Mouse (Mus musculus): Measurements from ENCODE around the gene Plppr2. TPM values are rescaled to one million over a fixed set of nuclear protein-coding genes. Genes with fewer than 3 reads are reported as not detected.
A peak's percentile ranks its signal among the peaks of the same experiment; 100 is the strongest.

The Plppr2 gene
- polyA plus RNA-seq, 1 experiment from 2014 or later = 1.4 TPM

- no peak overlapping the region for H3K4me3 ChIP-seq (ENCODE audit: low read depth, low read length)
- ATAC-seq (ENCODE audit: low read depth) = no peak
- no peaks in the 10 kb centered on the region for H3K27me3 ChIP-seq (ENCODE audit: control insufficient read depth, insufficient read depth, low read depth, low read length)
- 63% methylated on average over 4 of the region's 4 CpGs for WGBS (ENCODE audit: insufficient replicate concordance)
- H3K27ac ChIP-seq (ENCODE audit: low read length) = no peak overlapping the region
- no peak overlapping the region for H3K4me2 ChIP-seq (ENCODE audit: low read depth, low read length)
- H3K9me3 ChIP-seq (replicated peaks; ENCODE audit: control insufficient read depth, low read length) = no peaks in the 10 kb centered on the region
- no peaks in the 10 kb centered on the region for H3K36me3 ChIP-seq (ENCODE audit: control insufficient read depth, insufficient read depth)
- H3K9ac ChIP-seq (ENCODE audit: low read depth, low read length) = no peak overlapping the region
- H3K4me1 ChIP-seq (ENCODE audit: control insufficient read depth, low read depth, low read length) = peaks cover 3% of the 10 kb centered on the region
Measured at GRCm38 (mm10) chr9:21938234-21938855, 1.5 kb downstream of the Plppr2 start.

GRCm38 (mm10) chr9:21943046-21943445 lies 6.2 kb downstream of the Plppr2 start:
- no peaks in the 10 kb centered on the region for H3K9me3 ChIP-seq (replicated peaks; ENCODE audit: control insufficient read depth, low read length)
- H3K27me3 ChIP-seq (ENCODE audit: control insufficient read depth, insufficient read depth, low read depth, low read length) = no peaks in the 10 kb centered on the region
- no peak overlapping the region for H3K27ac ChIP-seq (ENCODE audit: low read length)
- H3K9ac ChIP-seq (ENCODE audit: low read depth, low read length) = no peak overlapping the region
- H3K4me2 ChIP-seq (ENCODE audit: low read depth, low read length) = no peak overlapping the region
- no peaks in the 10 kb centered on the region for H3K36me3 ChIP-seq (ENCODE audit: control insufficient read depth, insufficient read depth)
- H3K4me3 ChIP-seq (ENCODE audit: low read depth, low read length) = no peak overlapping the region
- peaks cover 4% of the 10 kb centered on the region; the same call in 1 of the 2 replicates for H3K4me1 ChIP-seq (ENCODE audit: control insufficient read depth, low read depth, low read length)
- 62% methylated on average over 11 of the region's 12 CpGs for WGBS (ENCODE audit: insufficient replicate concordance)
- no peak for ATAC-seq (ENCODE audit: low read depth)

- no peak overlapping the region for H3K4me3 ChIP-seq (ENCODE audit: low read depth, low read length)
- no peaks in the 10 kb centered on the region for H3K9me3 ChIP-seq (replicated peaks; ENCODE audit: control insufficient read depth, low read length)
- no peaks in the 10 kb centered on the region for H3K36me3 ChIP-seq (ENCODE audit: control insufficient read depth, insufficient read depth)
- no peak overlapping the region for H3K9ac ChIP-seq (ENCODE audit: low read depth, low read length)
- no peak overlapping the region for H3K27ac ChIP-seq (ENCODE audit: low read length)
- H3K27me3 ChIP-seq (ENCODE audit: control insufficient read depth, insufficient read depth, low read depth, low read length) = no peaks in the 10 kb centered on the region; the same call in 1 of the 2 replicates
- 52% methylated on average over 12 of the region's 12 CpGs for WGBS (ENCODE audit: insufficient replicate concordance)
- H3K4me2 ChIP-seq (ENCODE audit: low read depth, low read length) = no peak overlapping the region
- peaks cover 4% of the 10 kb centered on the region; the same call in 1 of the 2 replicates for H3K4me1 ChIP-seq (ENCODE audit: control insufficient read depth, low read depth, low read length)
- ATAC-seq (ENCODE audit: low read depth) = no peak
Measured at GRCm38 (mm10) chr9:21943638-21944037, 6.8 kb downstream of the Plppr2 start.

- H3K9me3 ChIP-seq (replicated peaks; ENCODE audit: control insufficient read depth, low read length) = no peaks in the 10 kb centered on the region
- 18% methylated on average over 23 of the region's 23 CpGs for WGBS (ENCODE audit: insufficient replicate concordance)
- peak; percentile 50; the same call in 1 of the 2 replicates for ATAC-seq (ENCODE audit: low read depth)
- no peak overlapping the region for H3K27ac ChIP-seq (ENCODE audit: low read length)
- H3K27me3 ChIP-seq (ENCODE audit: control insufficient read depth, insufficient read depth, low read depth, low read length) = peaks cover 2% of the 10 kb centered on the region
- H3K4me3 ChIP-seq (ENCODE audit: low read depth, low read length) = no peak overlapping the region
- no peaks in the 10 kb centered on the region for H3K36me3 ChIP-seq (ENCODE audit: control insufficient read depth, insufficient read depth)
- peaks cover 4% of the 10 kb centered on the region; the same call in 1 of the 2 replicates for H3K4me1 ChIP-seq (ENCODE audit: control insufficient read depth, low read depth, low read length)
- no peak overlapping the region for H3K9ac ChIP-seq (ENCODE audit: low read depth, low read length)
- H3K4me2 ChIP-seq (ENCODE audit: low read depth, low read length) = no peak overlapping the region
Measured at GRCm38 (mm10) chr9:21944267-21944666, 7.4 kb downstream of the Plppr2 start.

GRCm38 (mm10) chr9:21947540-21948130 lies 10.8 kb downstream of the Plppr2 start:
- H3K4me2 ChIP-seq (ENCODE audit: low read depth, low read length) = no peak overlapping the region
- no peak overlapping the region for H3K4me3 ChIP-seq (ENCODE audit: low read depth, low read length)

GRCm38 (mm10) chr9:21948146-21948545 lies 11.3 kb downstream of the Plppr2 start:
- Histone ChIP-seq H3K9ac (ENCODE audit: low read depth, low read length) (no peak overlapping the region), H3K36me3 (ENCODE audit: control insufficient read depth, insufficient read depth) (no peaks in the 10 kb centered on the region), H3K4me3 (ENCODE audit: low read depth, low read length) (no peak overlapping the region), H3K27ac (ENCODE audit: low read length) (no peak overlapping the region), H3K9me3 (replicated peaks; ENCODE audit: control insufficient read depth, low read length) (no peaks in the 10 kb centered on the region), H3K27me3 (ENCODE audit: control insufficient read depth, insufficient read depth, low read depth, low read length) (peaks cover 2% of the 10 kb centered on the region), H3K4me1 (ENCODE audit: control insufficient read depth, low read depth, low read length) (peaks cover 4% of the 10 kb centered on the region; the same call in 1 of the 2 replicates), H3K4me2 (ENCODE audit: low read depth, low read length) (no peak overlapping the region)
- ATAC-seq (ENCODE audit: low read depth) = no peak
- WGBS (ENCODE audit: insufficient replicate concordance) = 33% methylated on average over 8 of the region's 8 CpGs

More at GRCm38 (mm10) chr9:21947540-21948130, 10.8 kb downstream of the Plppr2 start:
- no peak for ATAC-seq (ENCODE audit: low read depth)
- Histone ChIP-seq H3K9ac (ENCODE audit: low read depth, low read length) (no peak overlapping the region), H3K27me3 (ENCODE audit: control insufficient read depth, insufficient read depth, low read depth, low read length) (peaks cover 2% of the 10 kb centered on the region), H3K36me3 (ENCODE audit: control insufficient read depth, insufficient read depth) (no peaks in the 10 kb centered on the region), H3K27ac (ENCODE audit: low read length) (no peak overlapping the region), H3K9me3 (replicated peaks; ENCODE audit: control insufficient read depth, low read length) (no peaks in the 10 kb centered on the region), H3K4me1 (ENCODE audit: control insufficient read depth, low read depth, low read length) (peaks cover 4% of the 10 kb centered on the region; the same call in 1 of the 2 replicates)
- WGBS (ENCODE audit: insufficient replicate concordance) = 3% methylated on average over 28 of the region's 28 CpGs

GRCm38 (mm10) chr9:21948790-21949189 lies 12.0 kb downstream of the Plppr2 start:
- no peak overlapping the region for H3K27ac ChIP-seq (ENCODE audit: low read length)
- no peak overlapping the region for H3K4me3 ChIP-seq (ENCODE audit: low read depth, low read length)
- H3K4me1 ChIP-seq (ENCODE audit: control insufficient read depth, low read depth, low read length) = peaks cover 4% of the 10 kb centered on the region; the same call in 1 of the 2 replicates
- no peak overlapping the region for H3K4me2 ChIP-seq (ENCODE audit: low read depth, low read length)
- no peaks in the 10 kb centered on the region for H3K9me3 ChIP-seq (replicated peaks; ENCODE audit: control insufficient read depth, low read length)
- ATAC-seq (ENCODE audit: low read depth) = no peak
- 55% methylated on average over 6 of the region's 6 CpGs for WGBS (ENCODE audit: insufficient replicate concordance)
- H3K27me3 ChIP-seq (ENCODE audit: control insufficient read depth, insufficient read depth, low read depth, low read length) = peaks cover 2% of the 10 kb centered on the region
- H3K9ac ChIP-seq (ENCODE audit: low read depth, low read length) = no peak overlapping the region
- no peaks in the 10 kb centered on the region for H3K36me3 ChIP-seq (ENCODE audit: control insufficient read depth, insufficient read depth)

- 14% methylated on average over 11 of the region's 11 CpGs for WGBS (ENCODE audit: insufficient replicate concordance)
- Histone ChIP-seq H3K4me2 (ENCODE audit: low read depth, low read length) (no peak overlapping the region), H3K27ac (ENCODE audit: low read length) (no peak overlapping the region), H3K27me3 (ENCODE audit: control insufficient read depth, insufficient read depth, low read depth, low read length) (peaks cover 2% of the 10 kb centered on the region), H3K4me3 (ENCODE audit: low read depth, low read length) (no peak overlapping the region), H3K9ac (ENCODE audit: low read depth, low read length) (no peak overlapping the region), H3K36me3 (ENCODE audit: control insufficient read depth, insufficient read depth) (no peaks in the 10 kb centered on the region), H3K9me3 (replicated peaks; ENCODE audit: control insufficient read depth, low read length) (no peaks in the 10 kb centered on the region), H3K4me1 (ENCODE audit: control insufficient read depth, low read depth, low read length) (peaks cover 5% of the 10 kb centered on the region)
- ATAC-seq (ENCODE audit: low read depth) = no peak
Measured at GRCm38 (mm10) chr9:21950322-21950721, 13.5 kb downstream of the Plppr2 start.

GRCm38 (mm10) chr9:21951977-21952376 lies 15.1 kb downstream of the Plppr2 start:
- no peak overlapping the region for H3K4me2 ChIP-seq (ENCODE audit: low read depth, low read length)
- H3K27ac ChIP-seq (ENCODE audit: low read length) = no peak overlapping the region
- no peak overlapping the region for H3K4me3 ChIP-seq (ENCODE audit: low read depth, low read length)
- peaks cover 2% of the 10 kb centered on the region for H3K27me3 ChIP-seq (ENCODE audit: control insufficient read depth, insufficient read depth, low read depth, low read length)
- H3K9me3 ChIP-seq (replicated peaks; ENCODE audit: control insufficient read depth, low read length) = no peaks in the 10 kb centered on the region
- no peak for ATAC-seq (ENCODE audit: low read depth)
- WGBS (ENCODE audit: insufficient replicate concordance) = 73% methylated on average over 3 of the region's 3 CpGs
- no peak overlapping the region for H3K9ac ChIP-seq (ENCODE audit: low read depth, low read length)
- no peaks in the 10 kb centered on the region for H3K36me3 ChIP-seq (ENCODE audit: control insufficient read depth, insufficient read depth)
- H3K4me1 ChIP-seq (ENCODE audit: control insufficient read depth, low read depth, low read length) = peaks cover 12% of the 10 kb centered on the region

All from liver, embryonic 16.5 days (tissue).